Mouse (Mus musculus) forebrain, postnatal 0 days (tissue): Measurements from ENCODE around the gene Apba2. TPM values are rescaled to one million over a fixed set of nuclear protein-coding genes. Genes with fewer than 3 reads are reported as not detected.

Experiments
- ATAC-seq: fragments of 200-750 bp; cut with Nextera tagmentation; 2 replicates; pipeline ENCODE4 v1.8.0; 2017; ENCODE audit warnings: mild to moderate bottlenecking, moderate library complexity
- DNase-seq: peaks from one replicate; pipeline ENCODE4 v3.0.0-alpha.2; 2015
- H3K27ac ChIP-seq: fragments of 300-500 bp; sonication (generic); 2 replicates; pipeline ENCODE4 v1.5.1; 2014; ENCODE audit warnings: low read depth, mild to moderate bottlenecking, antibody characterized with exemption, low read length, moderate library complexity, mixed read lengths
- H3K27me3 ChIP-seq: fragments of 300-500 bp; sonication (generic); 2 replicates; pipeline ENCODE4 v1.6.1; 2014; ENCODE audit warnings: mild to moderate bottlenecking, low read length, mixed read lengths; ENCODE audit not compliant: insufficient read depth
- H3K36me3 ChIP-seq: fragments of 300-500 bp; sonication (generic); 2 replicates; pipeline ENCODE4 v1.6.1; 2014; ENCODE audit warnings: mild to moderate bottlenecking, moderate library complexity; ENCODE audit not compliant: insufficient read depth
- H3K4me1 ChIP-seq: fragments of 300-500 bp; sonication (generic); 2 replicates; pipeline ENCODE4 v1.6.1; 2014; ENCODE audit warnings: antibody characterized with exemption; ENCODE audit not compliant: insufficient read depth
- H3K4me2 ChIP-seq: fragments of 300-500 bp; sonication (generic); 2 replicates; pipeline ENCODE4 v1.6.1; 2014; ENCODE audit warnings: low read depth, mild to moderate bottlenecking, moderate library complexity
- H3K4me3 ChIP-seq: fragments of 300-500 bp; sonication (generic); 2 replicates; pipeline ENCODE4 v1.5.1; 2014; ENCODE audit warnings: low read depth, low read length, mixed read lengths
- H3K9ac ChIP-seq: fragments of 300-500 bp; sonication (generic); 2 replicates; pipeline ENCODE4 v1.6.1; 2014; ENCODE audit warnings: mild to moderate bottlenecking
- H3K9me3 ChIP-seq: fragments of 300-500 bp; sonication (generic); 2 replicates; pipeline ENCODE4 v1.6.1; 2016; ENCODE audit warnings: low read length
- CTCF ChIP-seq: sonication (generic); IDR thresholded peaks from 2 replicates; pipeline ENCODE4 v1.5.1; 2016; ENCODE audit warnings: antibody characterized with exemption, control low read depth, low read depth
- WGBS: fragments of 180-500 bp; shearing (Covaris S2); extraction: QIAGEN DNeasy Blood & Tissue Kit; methylation state at CpG from one replicate; pipeline ENCODE4 v1.1.7; 2014; 5-methylcytosine and 5-hydroxymethylcytosine counted together
- polyA plus RNA-seq: library from polyadenylated mRNA; unstranded; fragments of >200 nt; fragmentation: Nextera tagmentation; extraction: Ambion mirVana; gene quantifications from 2 replicates; pipeline ENCODE4 v1.2.1, GENCODE M21; 2015
- total RNA-seq: library from RNA; depleted of rRNA; stranded (reverse); fragments of >200 nt; gene quantifications from 2 replicates; pipeline ENCODE4 v1.2.3, GENCODE M21; 2014

The Apba2 gene
- total and polyA plus RNA-seq, 2 experiments from 2014 or later: 227 to 332 TPM

GRCm38 (mm10) chr7:64522409-64522730 is 20.9 kb downstream of the Apba2 start:
- 10% methylated on average over 1 of the region's 1 CpGs for WGBS
- ATAC-seq: 0 out of 2 replicates have a peak, but pooled peaks have one; percentile 10
- no peaks in the 10 kb centered on the region for H3K27me3 ChIP-seq
- no peak overlapping the region for H3K4me3 ChIP-seq
- H3K27ac ChIP-seq: no peak overlapping the region
- DNase-seq: no peak
- no peak for TF ChIP-seq CTCF
- no peak overlapping the region for H3K9ac ChIP-seq
- H3K9me3 ChIP-seq: no peaks in the 10 kb centered on the region
- H3K4me1 ChIP-seq: no peaks in the 10 kb centered on the region
- peaks cover 6% of the 10 kb centered on the region for H3K36me3 ChIP-seq
- no peak overlapping the region for H3K4me2 ChIP-seq

GRCm38 (mm10) chr7:64531297-64531696 is 29.8 kb downstream of the Apba2 start:
- 92% methylated on average over 1 of the region's 1 CpGs for whole genome bisulfite sequencing
- H3K4me1 ChIP-seq: no peaks in the 10 kb centered on the region
- H3K36me3 ChIP-seq: peaks cover 18% of the 10 kb centered on the region
- no peak overlapping the region for H3K4me2 ChIP-seq
- H3K4me3 ChIP-seq: no peak overlapping the region
- ATAC-seq (no peak), DNase-seq (no peak)
- H3K9ac ChIP-seq: no peak overlapping the region
- 0 out of 2 replicates have a peak, but pooled peaks cover 4% of the 10 kb centered on the region for H3K9me3 ChIP-seq
- H3K27ac ChIP-seq: no peak overlapping the region
- TF ChIP-seq CTCF: no peak
- no peaks in the 10 kb centered on the region for H3K27me3 ChIP-seq

- ATAC-seq (peak; percentile 60), DNase-seq (no peak)
- 47% methylated on average over 6 of the region's 6 CpGs for WGBS
- H3K27me3 ChIP-seq: no peaks in the 10 kb centered on the region
- H3K36me3 ChIP-seq: 0 out of 2 replicates have a peak, but pooled peaks cover 3% of the 10 kb centered on the region
- H3K4me3 ChIP-seq: no peak overlapping the region
- H3K27ac ChIP-seq: 0 out of 2 replicates have a peak overlapping the region, but pooled peaks have one; percentile 9
- H3K4me2 ChIP-seq: no peak overlapping the region
- TF ChIP-seq CTCF: no peak
- H3K9ac ChIP-seq: no peak overlapping the region
- H3K4me1 ChIP-seq: 0 out of 2 replicates have a peak, but pooled peaks cover 2% of the 10 kb centered on the region
- H3K9me3 ChIP-seq: 0 out of 2 replicates have a peak, but pooled peaks cover 4% of the 10 kb centered on the region
These were observed 31.9 kb downstream of the Apba2 start for GRCm38 (mm10) chr7:64533374-64533773.

GRCm38 (mm10) chr7:64535269-64535668 is 33.8 kb downstream of the Apba2 start:
- H3K4me2 ChIP-seq: no peak overlapping the region
- 79% methylated on average over 2 of the region's 2 CpGs for WGBS
- no peak overlapping the region for H3K27ac ChIP-seq
- no peaks in the 10 kb centered on the region for H3K9me3 ChIP-seq
- H3K4me3 ChIP-seq: no peak overlapping the region
- no peaks in the 10 kb centered on the region for H3K27me3 ChIP-seq
- DNase-seq (no peak), ATAC-seq (no peak)
- H3K9ac ChIP-seq: no peak overlapping the region
- no peak for TF ChIP-seq CTCF
- 0 out of 2 replicates have a peak, but pooled peaks cover 3% of the 10 kb centered on the region for H3K4me1 ChIP-seq
- H3K36me3 ChIP-seq: no peaks in the 10 kb centered on the region

GRCm38 (mm10) chr7:64539450-64540148 is 38.1 kb downstream of the Apba2 start:
- 57% methylated on average over 10 of the region's 10 CpGs for WGBS
- H3K4me3 ChIP-seq: no peak overlapping the region
- ATAC-seq: peak; percentile 48
- H3K27me3 ChIP-seq: no peaks in the 10 kb centered on the region
- H3K4me2 ChIP-seq: no peak overlapping the region
- no peak for DNase-seq
- H3K9ac ChIP-seq: no peak overlapping the region
- 0 out of 2 replicates have a peak, but pooled peaks cover 3% of the 10 kb centered on the region for H3K4me1 ChIP-seq
- H3K36me3 ChIP-seq: peaks cover 2% of the 10 kb centered on the region; the same call in 1 of the 2 replicates
- peak overlapping the region; percentile 21; the same call in 1 of the 2 replicates for H3K27ac ChIP-seq
- no peak for TF ChIP-seq CTCF
- no peaks in the 10 kb centered on the region for H3K9me3 ChIP-seq

GRCm38 (mm10) chr7:64546801-64547200 is 45.3 kb downstream of the Apba2 start:
- no peak for TF ChIP-seq CTCF
- no peak overlapping the region for H3K4me3 ChIP-seq
- no peak overlapping the region for H3K27ac ChIP-seq
- DNase-seq: no peak
- H3K36me3 ChIP-seq: peaks cover 2% of the 10 kb centered on the region; the same call in 1 of the 2 replicates
- H3K4me2 ChIP-seq: no peak overlapping the region
- 79% methylated on average over 8 of the region's 8 CpGs for WGBS
- H3K27me3 ChIP-seq: no peaks in the 10 kb centered on the region
- no peaks in the 10 kb centered on the region for H3K4me1 ChIP-seq
- no peaks in the 10 kb centered on the region for H3K9me3 ChIP-seq
- no peak for ATAC-seq
- no peak overlapping the region for H3K9ac ChIP-seq

GRCm38 (mm10) chr7:64550856-64551255 is 49.4 kb downstream of the Apba2 start:
- ATAC-seq: peak; percentile 61
- H3K27ac ChIP-seq: no peak overlapping the region

More at GRCm38 (mm10) chr7:64550856-64551255, 49.4 kb downstream of the Apba2 start:
- peak; percentile 37 for DNase-seq
- H3K4me2 ChIP-seq: no peak overlapping the region
- H3K27me3 ChIP-seq: no peaks in the 10 kb centered on the region
- no peaks in the 10 kb centered on the region for H3K9me3 ChIP-seq
- peaks cover 8% of the 10 kb centered on the region for H3K36me3 ChIP-seq
- no peak overlapping the region for H3K4me3 ChIP-seq
- H3K9ac ChIP-seq: no peak overlapping the region
- TF ChIP-seq CTCF: no peak
- H3K4me1 ChIP-seq: no peaks in the 10 kb centered on the region
- WGBS: 42% methylated on average over 1 of the region's 1 CpGs
